Mouse (Mus musculus) layer of hippocampus, postnatal 25 days (tissue): Measurements from ENCODE around the gene Vangl2. TPM values are rescaled to one million over a fixed set of nuclear protein-coding genes. Genes with fewer than 3 reads are reported as not detected.
A peak's percentile ranks its signal among the peaks of the same experiment; 100 is the strongest.

Source experiments
- DNase-seq, 2 experiments: peaks; one replicate each; pipeline ENCODE4 v3.0.0; 2022; ENCODE audit warnings: mixed read lengths in 2 of 2, low spot score in 1 of 2; ENCODE audit errors: extremely low spot score in 1 of 2
- total RNA-seq, 2 experiments: library from RNA; stranded (reverse); gene quantifications; 2 replicates each; pipeline ENCODE4 v1.2.3; 2021

The Vangl2 gene
- total RNA-seq, 2 experiments from 2014 or later = 15.9 to 18.3 TPM

DNA sequence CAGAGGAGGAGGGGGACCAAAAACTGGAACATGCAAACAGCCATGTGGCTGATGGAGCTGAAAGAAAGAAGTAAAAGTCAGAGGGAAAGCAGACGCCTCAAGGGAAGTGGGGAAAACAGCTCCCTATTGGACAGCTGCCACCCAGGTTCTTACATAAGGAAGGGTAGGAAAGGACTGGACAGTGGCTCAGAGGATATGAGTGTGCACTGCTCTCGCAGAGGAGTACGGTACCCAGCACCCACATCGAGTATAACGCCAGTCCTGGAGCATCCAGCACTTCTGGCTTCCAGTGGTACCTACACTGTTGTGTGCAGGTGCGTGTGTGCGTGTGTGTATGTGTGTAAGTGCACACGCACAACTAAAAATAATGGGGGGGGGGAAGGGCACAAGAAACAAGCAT is 18.2 kb upstream of the Vangl2 start:
- no peak for DNase-seq

DNA sequence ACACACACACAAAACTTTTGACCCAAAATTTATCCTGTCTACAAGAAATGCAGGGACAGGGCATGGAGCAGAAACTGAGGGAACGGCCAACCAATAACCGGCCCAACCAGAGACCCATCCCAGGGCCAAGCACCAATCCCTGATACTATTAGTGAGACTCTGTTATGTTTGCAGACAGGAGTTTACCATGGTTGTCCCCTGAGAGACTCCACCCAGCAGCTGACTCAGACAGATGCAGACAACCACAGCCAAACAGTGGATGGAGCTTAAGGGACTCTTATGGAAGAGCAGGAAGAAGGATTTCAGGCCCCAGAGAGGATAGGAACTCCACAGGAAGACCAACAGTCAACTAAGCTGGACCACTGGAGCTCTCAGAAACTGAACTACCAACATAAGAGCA is 1.7 kb upstream of the Vangl2 start:
- no peak for DNase-seq

DNA sequence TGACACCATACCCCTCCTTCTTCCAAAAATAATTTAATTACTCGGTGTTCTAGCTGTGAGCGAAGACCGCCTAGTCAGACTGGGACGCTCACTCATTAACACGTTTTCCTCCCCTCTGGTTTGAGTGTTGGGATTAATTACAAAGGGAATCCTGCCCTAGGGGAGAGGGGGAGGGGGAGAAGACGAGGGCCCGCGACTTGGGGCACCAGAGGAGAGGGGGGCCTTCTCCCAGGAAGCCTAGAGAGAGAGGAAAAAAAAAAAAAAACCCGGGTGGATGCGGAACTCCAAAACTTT is 488 bp downstream of the Vangl2 start:
- no peak for DNase-seq

DNA sequence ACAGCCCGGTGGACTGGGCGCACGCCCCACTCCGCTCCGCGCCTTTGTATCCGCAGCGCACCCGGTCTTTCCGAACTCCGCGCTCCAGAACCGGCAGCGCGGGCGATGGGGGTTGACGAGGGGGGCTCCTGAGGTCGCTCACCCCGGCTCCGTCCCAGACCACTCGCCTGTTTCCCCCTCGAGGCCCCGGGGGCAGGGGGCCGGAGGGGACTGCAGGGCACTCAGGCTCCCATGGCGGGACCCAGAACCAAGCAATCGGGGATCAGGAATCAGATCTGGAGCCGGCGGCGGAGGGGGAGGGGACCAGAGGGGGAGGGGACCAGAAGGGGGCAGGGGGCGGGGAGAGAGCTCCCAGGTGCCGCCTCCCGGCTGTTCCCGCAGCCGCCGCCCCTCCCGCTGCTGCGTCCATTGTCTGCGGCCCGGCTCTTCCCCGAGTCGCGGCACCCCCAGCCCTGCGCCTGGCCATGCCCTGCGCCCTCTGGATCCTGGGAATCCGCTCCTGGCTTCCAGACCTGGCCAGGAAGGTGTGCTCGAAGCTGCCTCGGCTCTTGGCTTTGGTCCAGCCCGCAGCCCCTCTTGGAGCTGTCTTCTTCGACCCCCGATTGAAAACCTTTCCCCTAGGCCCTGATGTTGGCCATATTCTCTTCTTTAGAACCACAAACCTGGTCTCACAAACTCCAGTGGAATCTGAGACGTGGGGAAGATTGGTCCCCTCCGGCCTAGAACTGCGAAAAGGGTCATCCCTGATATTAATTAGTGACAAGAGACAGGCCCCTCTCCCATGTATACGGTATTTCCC is 1.0 kb downstream of the Vangl2 start:
- DNase-seq = peak; percentile 83 to 93

DNA sequence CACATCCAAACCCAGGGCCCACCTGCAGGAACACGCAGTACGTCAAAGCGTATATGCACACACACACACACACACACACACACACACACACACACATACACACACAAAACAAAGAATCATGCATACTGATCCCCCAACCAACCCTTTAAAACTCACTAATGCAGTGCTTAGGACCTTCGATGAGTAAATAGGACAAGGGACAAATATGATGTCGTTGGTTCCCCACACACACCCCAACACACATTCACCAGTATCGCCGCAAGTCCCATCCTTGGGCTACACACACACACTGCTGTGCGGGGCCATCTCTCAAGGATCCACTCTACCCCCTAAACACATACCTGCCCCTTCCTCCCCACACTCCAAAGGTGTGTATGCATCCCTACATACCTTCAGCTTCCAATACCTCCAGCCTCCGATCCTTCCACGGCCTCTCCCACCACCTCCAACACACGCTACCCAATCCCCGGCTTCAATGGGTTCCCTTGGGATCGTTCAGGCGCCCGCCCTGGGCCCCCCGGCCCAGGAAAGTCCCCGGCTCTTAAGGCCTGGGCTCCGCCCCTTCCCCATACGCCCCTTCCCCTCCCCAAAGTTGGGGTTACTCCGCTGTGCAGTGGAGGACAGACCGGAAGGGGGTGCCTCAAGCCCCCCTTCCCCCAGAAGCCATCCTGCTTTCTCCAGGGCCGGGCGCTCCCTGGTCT is 1.9 kb downstream of the Vangl2 start:
- DNase-seq = no peak

DNA sequence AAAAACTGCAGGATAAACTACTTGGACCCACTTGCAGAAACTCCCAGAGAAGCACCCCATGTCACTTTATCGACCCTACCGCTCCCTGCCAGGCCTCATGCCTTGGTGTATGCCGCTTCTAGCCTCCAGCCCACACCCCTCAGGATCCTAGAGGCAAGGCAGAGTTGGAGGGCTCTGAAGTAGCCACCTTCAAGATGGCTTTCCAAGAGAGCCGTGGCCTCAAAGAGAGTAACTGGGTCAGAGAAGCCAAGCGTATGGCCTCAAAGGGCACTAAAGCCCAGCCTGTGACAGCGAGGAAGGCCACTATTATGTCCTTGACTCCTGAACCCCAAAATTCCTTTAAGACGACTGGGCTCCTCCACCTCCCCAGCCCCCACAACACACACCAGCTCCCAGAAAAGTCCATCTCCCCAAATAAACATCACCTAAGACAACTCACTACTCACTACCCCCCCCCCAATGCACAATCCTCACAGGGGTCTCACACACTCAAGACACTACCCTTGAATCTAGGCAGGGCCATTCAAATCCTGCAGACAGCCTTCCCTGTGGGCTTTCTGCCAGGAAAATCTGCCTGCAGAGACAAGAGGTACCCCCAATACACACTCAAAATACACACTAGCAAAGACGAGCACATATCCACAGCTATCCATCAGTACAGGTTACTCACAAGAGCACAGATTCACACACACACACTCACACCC is 2.9 kb downstream of the Vangl2 start:
- DNase-seq = no peak

DNA sequence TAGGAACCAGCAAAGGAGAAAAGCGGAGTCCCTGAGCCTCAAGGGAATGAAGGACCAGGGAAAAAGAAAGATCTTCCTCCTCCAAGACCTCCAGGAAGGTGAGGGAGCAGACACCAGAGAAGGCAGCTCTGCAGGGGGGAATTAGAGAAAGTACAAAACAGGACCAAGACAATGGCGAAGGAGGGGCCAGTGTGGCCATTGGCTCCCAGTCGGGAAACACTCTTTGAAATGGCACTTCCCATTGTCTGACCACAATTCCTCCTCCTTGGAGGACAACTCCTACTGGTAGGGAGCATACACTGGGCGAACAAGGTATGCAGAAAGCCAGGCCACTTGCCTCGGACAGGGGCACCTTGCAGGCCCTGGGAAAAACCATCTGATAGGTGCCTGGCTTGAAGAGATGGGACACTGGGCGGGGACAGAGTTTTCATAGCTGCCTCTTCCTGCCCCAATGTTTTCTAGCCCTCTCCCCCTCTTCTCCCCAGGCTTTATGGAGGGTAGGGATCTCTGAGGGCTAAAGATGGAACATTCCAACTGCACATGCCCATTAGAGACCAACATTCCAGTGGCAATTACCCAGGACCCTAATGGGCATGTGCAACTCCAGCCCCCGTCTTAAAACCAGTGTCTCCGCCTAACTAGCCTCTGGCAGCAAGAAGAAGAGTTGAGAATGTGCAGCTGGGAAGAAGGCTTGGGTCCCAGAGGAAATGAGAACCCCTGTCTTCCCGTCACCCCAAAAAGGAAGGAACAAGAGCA is 3.9 kb downstream of the Vangl2 start:
- DNase-seq = no peak

DNA sequence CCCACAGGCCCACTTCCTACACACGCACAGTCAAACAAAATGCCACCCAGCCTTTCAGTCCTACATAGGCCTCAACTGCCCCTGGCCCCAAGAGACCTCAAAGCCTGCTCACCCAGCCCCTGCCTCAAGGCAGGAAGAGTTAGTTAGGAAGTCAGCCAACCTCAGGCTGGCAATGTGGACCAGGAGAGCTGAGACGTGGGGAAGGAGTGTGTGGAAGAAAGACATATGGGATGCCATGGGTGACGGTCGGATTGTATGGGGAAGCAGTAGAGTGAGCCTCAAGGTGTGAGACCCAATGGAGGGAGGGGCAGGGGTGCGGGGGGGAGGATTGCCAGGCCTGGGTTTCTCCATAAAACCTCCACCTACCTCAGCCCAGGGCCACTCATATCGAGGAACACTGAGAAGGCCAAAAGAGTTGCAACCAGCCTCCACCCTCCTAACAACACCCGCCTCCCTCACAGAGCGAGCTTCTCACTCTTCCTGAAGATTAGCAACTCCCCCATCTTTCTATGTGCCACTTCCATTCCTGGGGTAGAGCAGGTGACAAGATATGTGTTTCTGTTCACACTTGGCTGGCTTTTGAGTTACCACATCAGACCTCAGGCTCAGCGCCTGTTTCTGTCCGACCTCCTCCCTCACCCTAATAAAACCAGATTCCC is 8.3 kb downstream of the Vangl2 start:
- no peak for DNase-seq

DNA sequence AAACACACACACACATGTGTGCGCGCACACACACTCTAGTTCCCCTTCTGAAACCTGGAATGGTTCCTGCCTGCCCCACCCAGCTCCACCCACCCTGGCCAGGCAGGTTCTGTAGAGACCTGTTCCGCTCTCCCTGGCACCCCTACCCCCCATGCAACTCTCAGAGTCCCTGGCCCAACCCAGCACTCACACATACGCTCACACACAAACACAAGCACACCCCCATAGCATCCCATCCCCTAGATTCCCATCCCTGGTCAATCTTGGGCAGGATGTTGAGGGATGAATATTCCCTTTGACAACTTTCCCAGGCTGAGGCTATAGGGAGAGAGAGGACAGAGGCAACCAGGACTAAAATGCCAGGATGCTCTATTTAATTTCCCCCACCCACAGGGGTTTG is 8.9 kb downstream of the Vangl2 start:
- no peak for DNase-seq

DNA sequence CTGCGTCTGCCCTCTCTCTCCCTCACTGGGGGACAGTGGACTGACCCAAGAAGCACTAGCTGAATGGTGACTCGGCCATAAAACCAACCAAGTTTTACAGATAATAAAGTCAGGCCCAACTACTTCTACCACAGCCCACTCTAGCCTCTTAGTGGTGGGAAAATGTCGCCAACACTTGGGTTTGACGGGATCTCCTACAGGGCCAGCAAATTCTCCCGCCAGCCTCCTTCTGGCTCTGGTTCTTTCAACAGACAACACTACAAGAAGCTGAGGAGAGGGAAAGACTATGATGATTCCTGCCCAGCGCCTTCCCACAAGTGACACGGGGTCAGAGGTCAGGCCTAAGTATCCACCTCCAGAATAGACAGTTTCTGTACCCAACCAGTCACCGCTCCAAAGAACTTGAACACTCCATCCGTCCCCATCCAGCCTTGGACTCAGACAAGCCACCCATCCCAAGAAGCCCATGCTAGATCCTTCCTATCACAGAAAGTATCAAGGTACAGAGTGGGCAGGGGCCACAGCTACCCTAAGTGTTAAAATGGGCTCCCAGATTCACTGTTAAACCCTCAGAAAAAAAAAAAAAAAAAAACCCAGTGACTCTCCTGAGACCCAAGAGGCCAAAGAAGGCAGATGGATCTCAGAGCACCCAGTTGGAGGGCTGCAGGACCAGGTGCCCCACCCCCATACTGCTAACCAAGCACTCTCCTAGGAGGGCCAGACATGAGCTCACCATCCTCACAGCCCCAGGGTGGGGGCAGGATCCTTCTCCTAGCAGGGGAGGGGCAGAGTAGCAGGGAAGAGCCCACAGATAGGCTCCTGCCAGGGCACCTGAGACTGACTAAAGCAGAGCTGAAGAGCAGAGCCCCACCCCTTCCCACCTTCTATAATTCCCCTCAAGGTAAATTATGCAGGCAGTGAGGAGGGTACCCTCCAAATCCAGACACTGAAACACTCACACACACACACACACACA is 9.6 kb downstream of the Vangl2 start:
- no peak for DNase-seq

DNA sequence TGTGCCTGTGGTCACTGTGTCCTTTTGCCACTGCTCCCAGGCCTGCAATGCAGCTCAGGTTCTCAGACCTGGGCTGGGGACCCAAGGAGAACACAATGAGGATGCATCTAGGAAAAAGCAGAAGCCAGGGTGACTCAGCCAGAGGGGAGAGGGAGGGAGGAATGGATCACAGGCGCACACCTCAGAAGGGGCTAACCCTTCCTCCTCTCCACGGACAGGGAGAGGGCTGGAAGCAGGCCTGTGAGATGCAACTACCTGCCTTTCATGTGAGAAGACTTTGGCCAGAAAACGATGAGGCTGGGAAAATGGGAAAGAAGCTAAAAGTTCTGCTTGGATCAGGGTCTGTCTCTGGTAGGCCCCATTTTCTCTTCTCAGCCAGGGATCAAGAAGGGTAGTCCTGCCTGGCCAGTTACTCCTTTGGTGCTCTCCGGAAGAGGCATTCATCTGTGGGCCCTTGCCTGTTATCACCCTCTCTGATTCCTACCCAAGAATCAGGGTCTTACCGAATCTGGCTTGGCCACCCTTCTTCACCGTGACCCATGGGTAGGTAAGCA is 10.7 kb downstream of the Vangl2 start:
- no peak for DNase-seq

DNA sequence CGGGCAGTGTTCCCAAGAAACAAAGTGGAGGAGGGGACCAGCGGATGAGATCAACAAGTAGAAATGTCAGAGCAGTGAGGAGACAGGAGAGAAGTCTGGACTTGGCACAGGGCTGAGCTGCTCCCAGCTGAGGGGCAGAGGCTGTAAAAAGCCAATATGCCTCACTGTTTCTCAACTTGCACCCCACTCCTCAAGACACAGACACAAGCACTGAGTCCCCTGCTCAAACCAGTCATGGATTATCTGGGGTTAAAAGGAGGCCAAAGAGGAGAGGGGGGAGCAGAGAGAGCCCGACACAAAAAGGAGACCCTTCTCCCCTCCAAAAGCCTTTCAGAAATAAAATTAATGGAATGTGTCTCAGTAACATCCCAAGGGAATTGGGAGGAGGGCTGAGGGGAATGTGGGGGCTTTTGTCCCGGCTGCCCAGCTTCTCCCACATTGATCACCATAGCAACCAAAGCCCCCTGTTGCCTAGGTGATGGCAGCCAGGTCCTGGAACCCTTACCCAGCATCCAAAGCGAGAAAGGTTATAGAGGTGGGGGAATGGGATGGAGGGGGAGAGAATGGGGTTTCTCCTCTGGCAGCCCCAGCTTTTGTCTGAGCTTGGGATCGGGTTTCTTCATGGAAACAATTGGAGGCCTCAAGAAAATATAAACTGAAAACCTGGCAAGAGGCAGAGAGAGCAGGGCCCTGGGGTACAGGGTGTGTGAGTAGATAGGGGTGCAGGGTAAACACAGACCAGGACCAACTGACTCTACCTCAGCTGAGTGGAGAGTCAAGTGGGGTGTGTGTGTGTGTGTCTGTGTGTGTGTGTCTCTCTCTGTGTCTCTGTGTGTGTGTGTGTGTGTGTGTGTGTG is 11.4 kb downstream of the Vangl2 start:
- no peak for DNase-seq

DNA sequence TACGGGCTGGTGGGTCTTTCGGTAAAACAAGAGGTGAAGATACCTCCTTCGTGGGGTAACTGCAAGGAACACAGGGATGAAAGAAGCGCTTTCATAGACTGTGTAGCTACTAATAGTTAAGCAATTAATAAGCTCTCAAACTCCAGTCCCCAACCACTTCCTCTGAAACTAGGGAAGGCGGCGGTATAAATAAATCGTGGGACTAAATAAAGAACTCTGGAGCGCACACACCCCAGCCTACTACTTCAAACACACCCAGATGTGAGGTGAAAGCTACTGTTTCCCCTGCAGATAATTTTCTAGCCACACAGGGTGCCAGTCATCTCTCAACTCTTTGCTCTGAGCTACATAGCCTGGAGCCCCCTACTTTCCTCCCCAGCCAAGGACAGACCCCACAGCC is 12.2 kb downstream of the Vangl2 start:
- DNase-seq = no peak

DNA sequence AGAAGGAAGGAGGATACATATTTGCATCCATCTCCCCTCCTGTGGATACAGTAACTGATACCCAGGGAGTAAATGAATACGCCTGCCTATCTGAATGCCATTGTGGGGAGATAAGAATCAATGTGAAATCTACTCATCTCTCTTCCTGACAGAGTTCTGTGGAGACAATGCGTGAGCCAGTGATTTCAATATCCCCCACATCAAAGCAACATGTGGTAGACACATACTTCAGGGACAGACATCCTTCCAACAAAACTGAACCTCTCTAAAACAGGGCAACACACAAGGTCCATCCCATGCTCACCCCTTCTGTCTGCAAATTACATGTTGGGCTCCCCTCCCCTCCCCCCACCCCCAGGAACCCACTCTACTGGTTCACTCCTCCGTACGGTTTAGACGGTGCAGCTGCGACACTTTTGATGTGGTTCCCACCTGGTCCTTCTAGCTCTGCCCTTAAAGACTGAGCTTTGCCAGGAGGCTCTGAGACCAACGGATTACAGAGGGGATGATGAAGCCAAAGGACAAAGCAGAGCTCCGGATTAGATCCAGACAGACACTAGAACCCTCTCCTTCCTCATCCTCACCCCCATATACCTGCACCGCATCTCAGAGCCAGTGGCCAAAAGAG is 12.8 kb downstream of the Vangl2 start:
- DNase-seq = no peak

DNA sequence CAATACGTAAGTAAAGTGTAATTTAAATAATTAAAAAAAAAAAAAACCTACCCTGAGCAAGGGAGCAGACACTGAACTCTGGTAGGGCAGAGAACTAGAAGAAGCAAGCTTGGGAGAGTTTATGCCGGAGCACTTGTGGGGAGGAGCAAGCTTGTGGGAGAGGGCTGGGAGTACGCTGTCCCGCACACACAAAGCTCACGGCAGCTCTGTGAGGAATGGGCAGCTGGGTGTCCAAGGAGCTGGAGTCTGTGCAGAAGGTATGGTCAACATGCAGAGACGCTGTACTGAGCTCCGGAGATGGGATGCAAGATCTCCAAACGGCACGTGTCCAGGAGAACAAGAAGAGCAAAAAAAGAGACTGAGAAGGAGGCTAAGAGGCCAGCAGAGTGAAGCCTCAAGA is 13.5 kb downstream of the Vangl2 start:
- DNase-seq = no peak

DNA sequence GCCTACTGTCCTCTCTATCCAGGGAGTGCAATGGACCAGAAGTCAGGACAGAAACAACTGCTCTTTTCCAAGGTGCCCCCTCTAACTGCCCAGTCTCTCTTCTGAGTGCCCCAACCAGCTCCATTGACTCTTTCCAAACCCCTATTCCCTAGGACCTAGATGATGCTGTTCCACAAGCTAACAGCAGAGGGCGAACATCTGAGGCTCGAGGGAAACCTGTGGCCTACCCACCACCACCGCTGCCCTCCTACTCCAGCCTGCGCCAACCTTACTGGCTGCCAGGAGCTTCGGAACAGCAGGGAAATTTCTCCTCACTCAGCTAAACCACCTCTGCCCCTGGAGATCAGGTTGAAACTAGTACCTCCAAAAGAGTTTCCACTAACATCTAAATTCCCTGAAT is 16.2 kb downstream of the Vangl2 start:
- DNase-seq = peak; percentile 44 to 80

DNA sequence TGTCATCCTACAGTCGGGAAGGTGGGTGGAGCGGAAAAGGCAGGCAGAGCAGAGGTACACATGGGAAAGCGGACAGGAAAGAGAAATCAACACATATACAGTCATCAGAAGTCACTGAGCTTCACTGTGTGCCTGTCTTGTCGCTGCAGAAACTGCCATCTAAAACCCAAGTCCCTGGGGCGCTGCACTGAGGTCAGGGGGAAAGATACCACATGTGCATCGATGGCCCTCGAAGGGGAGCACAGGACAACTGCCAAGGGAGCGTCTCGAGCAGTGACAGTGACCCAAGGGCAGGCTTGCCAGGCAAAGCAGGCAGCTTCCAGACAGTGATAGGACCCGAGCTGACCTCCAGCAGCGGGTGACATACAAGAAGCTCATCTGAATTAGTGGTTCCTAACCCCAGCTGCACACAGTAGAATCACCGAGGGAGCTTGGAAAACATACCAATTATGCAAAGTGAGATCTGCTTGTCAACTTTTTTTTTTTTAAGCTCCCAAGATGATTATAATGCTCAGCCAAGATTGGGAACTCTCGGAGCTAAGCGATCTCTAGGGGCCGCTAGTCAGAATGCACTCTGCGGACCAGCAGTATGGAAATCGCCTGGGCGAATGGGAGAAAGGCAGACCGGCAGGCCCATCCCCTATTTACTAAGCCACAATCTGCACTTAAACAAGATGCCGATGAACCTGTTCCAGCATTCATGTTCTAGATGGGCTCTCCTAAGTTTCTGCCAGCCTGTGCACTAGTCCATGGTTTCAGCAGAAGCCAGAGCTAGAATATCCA is 18.0 kb downstream of the Vangl2 start:
- DNase-seq = no peak
